Mouse (Mus musculus) limb, embryonic 11.5 days (tissue): ENCODE measurements around the gene Pkp1. TPM values are rescaled to one million over a fixed set of nuclear protein-coding genes. Genes with fewer than 3 reads are reported as not detected.

ENCODE experiments used
- ATAC-seq: fragments of 200-750 bp; cut with Nextera tagmentation; 2 replicates; pipeline ENCODE4 v1.8.0; 2017; ENCODE audit warnings: low read depth; ENCODE audit not compliant: insufficient number of reproducible peaks, low FRiP score, low TSS enrichment
- DNase-seq: peaks from one replicate; pipeline ENCODE4 v3.0.0-alpha.2; 2015; ENCODE audit warnings: low spot score
- H3K27ac ChIP-seq: fragments of 300-500 bp; sonication (generic); replicated peaks from 2 replicates; pipeline ENCODE4 v1.5.1; 2014; ENCODE audit warnings: low read depth, mild to moderate bottlenecking, low read length
- H3K27me3 ChIP-seq: fragments of 300-500 bp; sonication (generic); 2 replicates; pipeline ENCODE4 v1.6.1; 2014; ENCODE audit warnings: mild to moderate bottlenecking, low read length, mixed read lengths; ENCODE audit not compliant: control insufficient read depth, insufficient read depth
- H3K36me3 ChIP-seq: fragments of 300-500 bp; sonication (generic); 2 replicates; pipeline ENCODE4 v1.6.1; 2014; ENCODE audit warnings: mild to moderate bottlenecking, low read length, moderate library complexity, mixed read lengths; ENCODE audit not compliant: control insufficient read depth, insufficient read depth
- H3K4me1 ChIP-seq: fragments of 300-500 bp; sonication (generic); 2 replicates; pipeline ENCODE4 v1.6.1; 2014; ENCODE audit warnings: low read length, mixed read lengths; ENCODE audit not compliant: control insufficient read depth, insufficient read depth
- H3K4me2 ChIP-seq: fragments of 300-500 bp; sonication (generic); 2 replicates; pipeline ENCODE4 v1.6.1; 2014; ENCODE audit warnings: low read depth, mild to moderate bottlenecking, moderate library complexity; ENCODE audit not compliant: severe bottlenecking
- H3K4me3 ChIP-seq: fragments of 300-500 bp; sonication (generic); 2 replicates; pipeline ENCODE4 v1.5.1; 2014; ENCODE audit warnings: low read depth, low read length
- H3K9ac ChIP-seq: fragments of 300-500 bp; sonication (generic); 2 replicates; pipeline ENCODE4 v1.6.1; 2014; ENCODE audit warnings: mild to moderate bottlenecking, low read length
- H3K9me3 ChIP-seq: fragments of 300-500 bp; sonication (generic); 2 replicates; pipeline ENCODE4 v1.6.1; 2016; ENCODE audit warnings: low read length; ENCODE audit not compliant: control insufficient read depth
- WGBS: fragments of 180-500 bp; shearing (Covaris S2); extraction: QIAGEN DNeasy Blood & Tissue Kit; methylation state at CpG from one replicate; pipeline ENCODE4 v1.1.7; 2014; 5-methylcytosine and 5-hydroxymethylcytosine counted together
- polyA plus RNA-seq: library from polyadenylated mRNA; unstranded; fragments of >200 nt; fragmentation: Nextera tagmentation; extraction: Ambion mirVana; gene quantifications from 2 replicates; pipeline ENCODE4 v1.2.1, GENCODE M21; 2014

Pkp1 gene
- polyA plus RNA-seq, 1 experiment from 2014 or later, result 0.79 TPM

GRCm38 (mm10) chr1:135924377-135924994 lies 5.5 kb upstream of the Pkp1 start:
- no peak overlapping the region for H3K9ac ChIP-seq
- no peaks in the 10 kb centered on the region for H3K4me1 ChIP-seq
- DNase-seq, result no peak
- 67% methylated on average over 5 of the region's 5 CpGs for WGBS
- H3K27ac ChIP-seq, result no peak overlapping the region
- peaks cover 20% of the 10 kb centered on the region for H3K27me3 ChIP-seq
- H3K4me2 ChIP-seq, result no peak overlapping the region
- H3K9me3 ChIP-seq, result no peaks in the 10 kb centered on the region
- no peak for ATAC-seq
- no peak overlapping the region for H3K4me3 ChIP-seq
- H3K36me3 ChIP-seq, result no peaks in the 10 kb centered on the region

GRCm38 (mm10) chr1:135923229-135923628 lies 4.2 kb upstream of the Pkp1 start:
- DNase-seq (no peak), ATAC-seq (no peak)
- H3K9ac ChIP-seq, result no peak overlapping the region
- peaks cover 5% of the 10 kb centered on the region; the same call in 1 of the 2 replicates for H3K4me1 ChIP-seq
- H3K36me3 ChIP-seq, result no peaks in the 10 kb centered on the region
- WGBS, result 74% methylated on average over 7 of the region's 7 CpGs
- peaks cover 31% of the 10 kb centered on the region for H3K27me3 ChIP-seq
- no peak overlapping the region for H3K4me3 ChIP-seq
- H3K4me2 ChIP-seq, result no peak overlapping the region
- no peak overlapping the region for H3K27ac ChIP-seq
- no peaks in the 10 kb centered on the region for H3K9me3 ChIP-seq

- 10% methylated on average over 5 of the region's 5 CpGs for WGBS
- Histone ChIP-seq H3K9me3 (no peaks in the 10 kb centered on the region), H3K4me3 (no peak overlapping the region), H3K4me1 (peaks cover 5% of the 10 kb centered on the region; the same call in 1 of the 2 replicates), H3K4me2 (no peak overlapping the region), H3K9ac (no peak overlapping the region), H3K27ac (no peak overlapping the region), H3K27me3 (peaks cover 52% of the 10 kb centered on the region), H3K36me3 (no peaks in the 10 kb centered on the region)
- ATAC-seq (no peak), DNase-seq (no peak)
Observed at GRCm38 (mm10) chr1:135917206-135917605, 1.8 kb downstream of the Pkp1 start.

- Histone ChIP-seq H3K4me2 (no peak overlapping the region), H3K4me3 (no peak overlapping the region), H3K9ac (no peak overlapping the region), H3K4me1 (peaks cover 5% of the 10 kb centered on the region; the same call in 1 of the 2 replicates), H3K9me3 (no peaks in the 10 kb centered on the region), H3K36me3 (no peaks in the 10 kb centered on the region), H3K27me3 (peaks cover 46% of the 10 kb centered on the region), H3K27ac (no peak overlapping the region)
- ATAC-seq, result no peak
- DNase-seq, result no peak
- WGBS, result 37% methylated on average over 5 of the region's 5 CpGs
Observed at GRCm38 (mm10) chr1:135916486-135917058, 2.4 kb downstream of the Pkp1 start.

GRCm38 (mm10) chr1:135913657-135914056 lies 5.3 kb downstream of the Pkp1 start:
- Histone ChIP-seq H3K36me3 (no peaks in the 10 kb centered on the region), H3K27me3 (peaks cover 29% of the 10 kb centered on the region), H3K27ac (no peak overlapping the region), H3K4me1 (no peaks in the 10 kb centered on the region), H3K9me3 (no peaks in the 10 kb centered on the region), H3K4me2 (no peak overlapping the region), H3K9ac (no peak overlapping the region), H3K4me3 (no peak overlapping the region)
- DNase-seq (no peak), ATAC-seq (no peak)
- 76% methylated on average over 4 of the region's 4 CpGs for WGBS

- no peaks in the 10 kb centered on the region for H3K27me3 ChIP-seq
Observed at GRCm38 (mm10) chr1:135909381-135909780, 9.6 kb downstream of the Pkp1 start.

GRCm38 (mm10) chr1:135906736-135907135 lies 12.3 kb downstream of the Pkp1 start:
- Histone ChIP-seq H3K9me3 (no peaks in the 10 kb centered on the region), H3K4me3 (no peak overlapping the region), H3K27me3 (no peaks in the 10 kb centered on the region), H3K4me1 (no peaks in the 10 kb centered on the region), H3K36me3 (no peaks in the 10 kb centered on the region), H3K4me2 (no peak overlapping the region), H3K9ac (no peak overlapping the region), H3K27ac (no peak overlapping the region)
- no peak for ATAC-seq
- WGBS, result 31% methylated on average over 11 of the region's 11 CpGs
- no peak for DNase-seq

More at GRCm38 (mm10) chr1:135909381-135909780, 9.6 kb downstream of the Pkp1 start:
- H3K9me3 ChIP-seq, result no peaks in the 10 kb centered on the region
- WGBS, result 13% methylated on average over 6 of the region's 6 CpGs
- H3K4me2 ChIP-seq, result no peak overlapping the region
- no peak overlapping the region for H3K4me3 ChIP-seq
- no peak overlapping the region for H3K9ac ChIP-seq
- no peak overlapping the region for H3K27ac ChIP-seq
- ATAC-seq (no peak), DNase-seq (no peak)
- H3K4me1 ChIP-seq, result no peaks in the 10 kb centered on the region
- H3K36me3 ChIP-seq, result no peaks in the 10 kb centered on the region

GRCm38 (mm10) chr1:135899991-135900515 lies 19.0 kb downstream of the Pkp1 start:
- no peak overlapping the region for H3K27ac ChIP-seq
- no peak overlapping the region for H3K4me2 ChIP-seq
- no peak overlapping the region for H3K9ac ChIP-seq
- DNase-seq, result no peak
- H3K4me1 ChIP-seq, result no peaks in the 10 kb centered on the region
- WGBS, result 58% methylated on average over 7 of the region's 7 CpGs
- no peak for ATAC-seq
- H3K4me3 ChIP-seq, result no peak overlapping the region
- H3K36me3 ChIP-seq, result no peaks in the 10 kb centered on the region
- H3K27me3 ChIP-seq, result no peaks in the 10 kb centered on the region
- no peaks in the 10 kb centered on the region for H3K9me3 ChIP-seq
